Mouse (Mus musculus): ENCODE results near the gene Palm2. TPM values are rescaled to one million over a fixed set of nuclear protein-coding genes. Genes with fewer than 3 reads are reported as not detected.

Palm2 gene
- polyA plus RNA-seq, 1 experiment from 2014 or later, result 11.8 TPM

- peaks cover 38% of the 10 kb centered on the region for H3K4me1 ChIP-seq (ENCODE audit: control insufficient read depth, insufficient read depth, low read length)
- H3K27me3 ChIP-seq (ENCODE audit: control insufficient read depth, insufficient read depth, low read length), result no peaks in the 10 kb centered on the region
- no peaks in the 10 kb centered on the region for H3K9me3 ChIP-seq (replicated peaks; ENCODE audit: control insufficient read depth, low read length)
- 24% methylated on average over 6 of the region's 6 CpGs for WGBS
- ATAC-seq (replicated peaks; ENCODE audit: extremely low read depth, insufficient read depth, low FRiP score), result peak; percentile 50; the same call in 1 of the 2 replicates
- H3K27ac ChIP-seq (ENCODE audit: low read length), result peak overlapping the region; percentile 96
- H3K36me3 ChIP-seq (ENCODE audit: control insufficient read depth, insufficient read depth), result no peaks in the 10 kb centered on the region
- peak overlapping the region; percentile 84 for H3K9ac ChIP-seq (ENCODE audit: low read length)
- H3K4me2 ChIP-seq (ENCODE audit: low read depth, low read length), result peak overlapping the region; percentile 71
- H3K4me3 ChIP-seq (ENCODE audit: low read length), result peak overlapping the region; percentile 72
Measured at GRCm38 (mm10) chr4:57569711-57570110, 135.7 kb downstream of the Palm2 start.

DNA sequence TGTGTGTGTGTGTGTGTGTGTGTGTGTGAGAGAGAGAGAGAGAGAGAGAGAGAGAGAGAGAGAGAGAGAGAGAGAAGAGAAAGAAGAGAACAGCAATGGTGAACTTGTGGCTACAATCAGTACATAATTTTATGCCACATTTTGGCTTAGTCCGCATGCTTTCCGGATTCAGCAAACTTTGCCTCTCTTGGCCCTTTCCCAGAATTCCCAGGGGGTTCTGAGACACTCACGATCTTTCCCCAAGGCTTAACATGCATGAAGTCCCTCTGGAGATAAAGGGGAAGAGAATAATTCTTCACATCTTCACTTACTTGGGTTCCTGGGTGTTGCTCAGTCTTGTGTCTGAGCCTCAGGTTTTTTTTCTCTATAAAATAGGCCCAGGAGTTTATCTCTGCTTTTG lies 136.2 kb downstream of the Palm2 start:
- Histone ChIP-seq H3K36me3 (ENCODE audit: control insufficient read depth, insufficient read depth) (no peaks in the 10 kb centered on the region), H3K4me3 (ENCODE audit: low read length) (peak overlapping the region; percentile 72), H3K27ac (ENCODE audit: low read length) (peak overlapping the region; percentile 96), H3K4me1 (ENCODE audit: control insufficient read depth, insufficient read depth, low read length) (peaks cover 39% of the 10 kb centered on the region), H3K9ac (ENCODE audit: low read length) (peak overlapping the region; percentile 84), H3K4me2 (ENCODE audit: low read depth, low read length) (peak overlapping the region; percentile 71), H3K27me3 (ENCODE audit: control insufficient read depth, insufficient read depth, low read length) (no peaks in the 10 kb centered on the region), H3K9me3 (replicated peaks; ENCODE audit: control insufficient read depth, low read length) (no peaks in the 10 kb centered on the region)
- 34% methylated on average over 3 of the region's 3 CpGs for WGBS
- ATAC-seq (replicated peaks; ENCODE audit: extremely low read depth, insufficient read depth, low FRiP score), result no peak

- Histone ChIP-seq H3K4me3 (ENCODE audit: low read length) (no peak overlapping the region), H3K9me3 (replicated peaks; ENCODE audit: control insufficient read depth, low read length) (no peaks in the 10 kb centered on the region), H3K36me3 (ENCODE audit: control insufficient read depth, insufficient read depth) (no peaks in the 10 kb centered on the region), H3K27me3 (ENCODE audit: control insufficient read depth, insufficient read depth, low read length) (no peaks in the 10 kb centered on the region), H3K27ac (ENCODE audit: low read length) (peak overlapping the region; percentile 88), H3K4me1 (ENCODE audit: control insufficient read depth, insufficient read depth, low read length) (peaks cover 52% of the 10 kb centered on the region), H3K9ac (ENCODE audit: low read length) (no peak overlapping the region), H3K4me2 (ENCODE audit: low read depth, low read length) (peak overlapping the region; percentile 6; the same call in 1 of the 2 replicates)
- no peak for ATAC-seq (replicated peaks; ENCODE audit: extremely low read depth, insufficient read depth, low FRiP score)
- WGBS, result 54% methylated on average over 3 of the region's 3 CpGs
Measured at GRCm38 (mm10) chr4:57574181-57574580, 140.1 kb downstream of the Palm2 start.

DNA sequence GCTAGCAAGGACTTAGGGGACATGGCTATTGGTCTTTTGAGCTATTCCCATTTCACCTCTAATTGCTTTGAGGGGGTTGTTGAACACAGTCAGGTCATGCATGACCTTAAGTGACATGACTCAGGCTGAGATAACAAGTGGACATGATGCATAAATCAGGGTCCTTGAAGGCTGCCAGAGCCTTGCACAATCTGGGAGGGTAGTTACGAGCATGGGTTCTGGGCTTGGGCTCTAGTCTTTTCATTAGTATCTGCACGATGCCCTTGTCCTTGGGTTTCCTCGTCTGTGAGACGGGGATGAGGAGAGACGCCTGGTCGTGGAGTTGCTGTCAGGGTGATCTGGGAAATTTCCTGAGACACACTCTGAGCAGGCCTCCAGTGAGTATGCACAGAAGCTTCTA lies 140.6 kb downstream of the Palm2 start:
- no peak for ATAC-seq (replicated peaks; ENCODE audit: extremely low read depth, insufficient read depth, low FRiP score)
- Histone ChIP-seq H3K4me3 (ENCODE audit: low read length) (no peak overlapping the region), H3K9me3 (replicated peaks; ENCODE audit: control insufficient read depth, low read length) (no peaks in the 10 kb centered on the region), H3K36me3 (ENCODE audit: control insufficient read depth, insufficient read depth) (no peaks in the 10 kb centered on the region), H3K27ac (ENCODE audit: low read length) (peak overlapping the region; percentile 88), H3K4me2 (ENCODE audit: low read depth, low read length) (peak overlapping the region; percentile 6), H3K9ac (ENCODE audit: low read length) (no peak overlapping the region), H3K4me1 (ENCODE audit: control insufficient read depth, insufficient read depth, low read length) (peaks cover 56% of the 10 kb centered on the region), H3K27me3 (ENCODE audit: control insufficient read depth, insufficient read depth, low read length) (no peaks in the 10 kb centered on the region)
- 33% methylated on average over 6 of the region's 6 CpGs for WGBS

DNA sequence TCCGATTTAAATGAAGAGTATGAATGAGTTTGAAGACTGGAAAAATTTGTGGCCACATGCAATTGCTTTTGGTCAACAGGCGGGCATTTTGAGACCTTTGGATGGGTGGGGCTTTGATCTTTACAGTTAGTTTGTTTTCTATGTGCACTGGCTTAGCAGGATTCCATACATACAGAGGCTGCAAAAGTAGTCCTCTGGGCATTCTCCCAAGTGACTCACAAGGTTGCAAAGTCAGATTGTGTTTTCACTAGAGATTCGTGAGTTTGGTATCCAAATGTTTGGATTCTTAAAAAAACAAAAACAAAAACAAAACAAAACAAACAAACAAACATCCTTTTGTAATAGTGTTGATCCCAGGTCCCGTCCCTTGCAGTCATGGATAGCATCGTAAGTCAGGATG lies 141.6 kb downstream of the Palm2 start:
- peaks cover 4% of the 10 kb centered on the region for H3K36me3 ChIP-seq (ENCODE audit: control insufficient read depth, insufficient read depth)
- H3K4me1 ChIP-seq (ENCODE audit: control insufficient read depth, insufficient read depth, low read length), result peaks cover 59% of the 10 kb centered on the region
- 0 out of 2 replicates have a peak overlapping the region, but pooled peaks have one; percentile 11 for H3K9ac ChIP-seq (ENCODE audit: low read length)
- no peak for ATAC-seq (replicated peaks; ENCODE audit: extremely low read depth, insufficient read depth, low FRiP score)
- no peak overlapping the region for H3K4me3 ChIP-seq (ENCODE audit: low read length)
- H3K27ac ChIP-seq (ENCODE audit: low read length), result peak overlapping the region; percentile 88
- whole genome bisulfite sequencing, result 53% methylated on average over 5 of the region's 5 CpGs
- peak overlapping the region; percentile 6; the same call in 1 of the 2 replicates for H3K4me2 ChIP-seq (ENCODE audit: low read depth, low read length)
- H3K9me3 ChIP-seq (replicated peaks; ENCODE audit: control insufficient read depth, low read length), result no peaks in the 10 kb centered on the region
- no peaks in the 10 kb centered on the region for H3K27me3 ChIP-seq (ENCODE audit: control insufficient read depth, insufficient read depth, low read length)

DNA sequence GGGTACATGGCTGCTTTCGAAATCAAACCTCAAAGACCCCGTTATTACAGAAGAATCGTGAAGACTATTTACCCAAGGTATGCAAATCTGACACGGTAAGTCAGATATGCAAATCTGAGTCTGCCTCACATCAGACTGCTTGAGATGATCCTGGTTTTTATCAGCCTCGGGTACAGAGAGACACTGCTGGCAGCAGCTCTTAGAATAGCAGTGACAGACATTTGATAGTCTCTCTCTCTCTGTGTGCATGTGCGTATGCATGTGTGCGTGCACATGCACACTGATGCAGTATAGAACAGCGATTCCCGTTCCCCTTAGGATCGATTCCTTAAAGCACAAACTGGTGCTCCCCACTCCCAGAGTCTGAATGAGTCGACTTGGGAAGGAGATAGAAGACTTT lies 142.0 kb downstream of the Palm2 start:
- Histone ChIP-seq H3K36me3 (ENCODE audit: control insufficient read depth, insufficient read depth) (peaks cover 4% of the 10 kb centered on the region), H3K9ac (ENCODE audit: low read length) (0 out of 2 replicates have a peak overlapping the region, but pooled peaks have one; percentile 11), H3K9me3 (replicated peaks; ENCODE audit: control insufficient read depth, low read length) (no peaks in the 10 kb centered on the region), H3K27me3 (ENCODE audit: control insufficient read depth, insufficient read depth, low read length) (no peaks in the 10 kb centered on the region), H3K4me3 (ENCODE audit: low read length) (no peak overlapping the region), H3K4me2 (ENCODE audit: low read depth, low read length) (0 out of 2 replicates have a peak overlapping the region, but pooled peaks have one; percentile 6), H3K4me1 (ENCODE audit: control insufficient read depth, insufficient read depth, low read length) (peaks cover 57% of the 10 kb centered on the region), H3K27ac (ENCODE audit: low read length) (peak overlapping the region; percentile 88)
- no peak for ATAC-seq (replicated peaks; ENCODE audit: extremely low read depth, insufficient read depth, low FRiP score)
- WGBS, result 43% methylated on average over 11 of the region's 11 CpGs

- WGBS, result 29% methylated on average over 10 of the region's 10 CpGs
- Histone ChIP-seq H3K4me1 (ENCODE audit: control insufficient read depth, insufficient read depth, low read length) (peaks cover 59% of the 10 kb centered on the region), H3K4me2 (ENCODE audit: low read depth, low read length) (peak overlapping the region; percentile 44), H3K27me3 (ENCODE audit: control insufficient read depth, insufficient read depth, low read length) (no peaks in the 10 kb centered on the region), H3K4me3 (ENCODE audit: low read length) (no peak overlapping the region), H3K27ac (ENCODE audit: low read length) (peak overlapping the region; percentile 28), H3K9ac (ENCODE audit: low read length) (peak overlapping the region; percentile 31; the same call in 1 of the 2 replicates), H3K9me3 (replicated peaks; ENCODE audit: control insufficient read depth, low read length) (no peaks in the 10 kb centered on the region), H3K36me3 (ENCODE audit: control insufficient read depth, insufficient read depth) (peaks cover 9% of the 10 kb centered on the region)
- ATAC-seq (replicated peaks; ENCODE audit: extremely low read depth, insufficient read depth, low FRiP score), result peak; percentile 59
Measured at GRCm38 (mm10) chr4:57579683-57580082, 145.6 kb downstream of the Palm2 start.

- peaks cover 57% of the 10 kb centered on the region for H3K4me1 ChIP-seq (ENCODE audit: control insufficient read depth, insufficient read depth, low read length)
- no peak overlapping the region for H3K9ac ChIP-seq (ENCODE audit: low read length)
- no peaks in the 10 kb centered on the region for H3K27me3 ChIP-seq (ENCODE audit: control insufficient read depth, insufficient read depth, low read length)
- no peak overlapping the region for H3K4me3 ChIP-seq (ENCODE audit: low read length)
- H3K9me3 ChIP-seq (replicated peaks; ENCODE audit: control insufficient read depth, low read length), result no peaks in the 10 kb centered on the region
- ATAC-seq (replicated peaks; ENCODE audit: extremely low read depth, insufficient read depth, low FRiP score), result no peak
- H3K4me2 ChIP-seq (ENCODE audit: low read depth, low read length), result no peak overlapping the region
- peaks cover 7% of the 10 kb centered on the region for H3K36me3 ChIP-seq (ENCODE audit: control insufficient read depth, insufficient read depth)
- 70% methylated on average over 6 of the region's 6 CpGs for WGBS
- H3K27ac ChIP-seq (ENCODE audit: low read length), result peak overlapping the region; percentile 54
Measured at GRCm38 (mm10) chr4:57585281-57585800, 151.3 kb downstream of the Palm2 start.

- 37% methylated on average over 7 of the region's 7 CpGs for WGBS
- Histone ChIP-seq H3K4me3 (ENCODE audit: low read length) (no peak overlapping the region), H3K27ac (ENCODE audit: low read length) (peak overlapping the region; percentile 93), H3K9ac (ENCODE audit: low read length) (peak overlapping the region; percentile 47), H3K4me2 (ENCODE audit: low read depth, low read length) (peak overlapping the region; percentile 12), H3K27me3 (ENCODE audit: control insufficient read depth, insufficient read depth, low read length) (no peaks in the 10 kb centered on the region), H3K36me3 (ENCODE audit: control insufficient read depth, insufficient read depth) (peaks cover 5% of the 10 kb centered on the region; the same call in 1 of the 2 replicates), H3K4me1 (ENCODE audit: control insufficient read depth, insufficient read depth, low read length) (peaks cover 61% of the 10 kb centered on the region), H3K9me3 (replicated peaks; ENCODE audit: control insufficient read depth, low read length) (no peaks in the 10 kb centered on the region)
- ATAC-seq (replicated peaks; ENCODE audit: extremely low read depth, insufficient read depth, low FRiP score), result no peak
Measured at GRCm38 (mm10) chr4:57586933-57587658, 153.0 kb downstream of the Palm2 start.

Measured in heart, embryonic 16.5 days (tissue).